In genomic region chr3:135887856-135888155, GRCm38 (mm10) we compare ENCODE assay signal across 16 mouse cellular contexts.
DNase-seq lines count a peak whose midpoint lies in the region; ATAC-seq lines count a peak whose summit lies in the region.
"Had no signal": no experiment of that assay in that cellular context is flagged by ENCODE, and none has a peak within 500 bp of the region (broad histone marks: within the 10 kb centered on the region; RNA-seq: fewer than 3 reads in every experiment).

No protein-coding gene starts in this region.

- H3K27me3 ChIP-seq in embryonic facial prominence, embryonic 11.5 days (ENCODE audit: control insufficient read depth, insufficient read depth, low read length): no peaks in the 10 kb centered on the region
- H3K27me3 ChIP-seq in embryonic facial prominence, embryonic 10.5 days (replicated peaks; ENCODE audit: low read depth, poor library complexity, severe bottlenecking): no peaks in the 10 kb centered on the region
- H3K27me3 ChIP-seq in forebrain, embryonic 12.5 days: no peaks in the 10 kb centered on the region
- no peaks in the 10 kb centered on the region for H3K27me3 ChIP-seq in hindbrain, embryonic 16.5 days (replicated peaks; ENCODE audit: control insufficient read depth, insufficient read depth, low read length)
- H3K27me3 ChIP-seq in midbrain, embryonic 16.5 days (ENCODE audit: control insufficient read depth, insufficient read depth, low read depth, low read length): no peaks in the 10 kb centered on the region
- H3K27me3 ChIP-seq: heart, embryonic 13.5 days; limb, embryonic 12.5 days; megakaryocyte, embryonic 14.5 days had no signal

- peak; percentile 7 for DNase-seq in embryonic facial prominence, embryonic 11.5 days (ENCODE audit: low spot score)
- no peak for DNase-seq in embryonic facial prominence, embryonic 10.5 days (ENCODE audit: low spot score)
- DNase-seq in lung, postnatal 4 days: no peak
- no peak for DNase-seq in testis, postnatal 10 days (ENCODE audit: low spot score)
- no peak for DNase-seq in frontal cortex, postnatal 10 days (ENCODE audit: low spot score in 2 of 2)
- DNase-seq: cerebellum, adult 8-10 months; gastrocnemius, postnatal 10 days; kidney, adult 18-20 months; liver, postnatal 0 days; spleen, adult 18-20 months had no signal

- H3K4me1 ChIP-seq in embryonic facial prominence, embryonic 11.5 days (ENCODE audit: control insufficient read depth, insufficient read depth, low read length): no peaks in the 10 kb centered on the region
- 0 out of 2 replicates have a peak, but pooled peaks cover 7% of the 10 kb centered on the region for H3K4me1 ChIP-seq in embryonic facial prominence, embryonic 10.5 days
- H3K4me1 ChIP-seq in forebrain, embryonic 12.5 days: peaks cover 8% of the 10 kb centered on the region; the same call in 1 of the 2 replicates
- H3K4me1 ChIP-seq in hindbrain, embryonic 16.5 days (ENCODE audit: control insufficient read depth, insufficient read depth, low read depth, low read length): peaks cover 4% of the 10 kb centered on the region
- peaks cover 8% of the 10 kb centered on the region for H3K4me1 ChIP-seq in midbrain, embryonic 16.5 days (ENCODE audit: control insufficient read depth, insufficient read depth, low read length)
- H3K4me1 ChIP-seq: heart, embryonic 13.5 days had no signal

- H3K9ac ChIP-seq in embryonic facial prominence, embryonic 11.5 days (replicated peaks; ENCODE audit: low read length): no peak overlapping the region
- no peak overlapping the region for H3K9ac ChIP-seq in forebrain, embryonic 12.5 days
- no peak overlapping the region for H3K9ac ChIP-seq in hindbrain, embryonic 16.5 days (ENCODE audit: low read depth, low read length)
- H3K9ac ChIP-seq in midbrain, embryonic 16.5 days (ENCODE audit: low read depth, low read length): no peak overlapping the region
- H3K9ac ChIP-seq: heart, embryonic 13.5 days; limb, embryonic 12.5 days; liver, postnatal 0 days had no signal

- H3K36me3 ChIP-seq in embryonic facial prominence, embryonic 11.5 days (replicated peaks; ENCODE audit: control insufficient read depth, insufficient read depth, low read depth, low read length): no peaks in the 10 kb centered on the region
- H3K36me3 ChIP-seq in embryonic facial prominence, embryonic 10.5 days (replicated peaks): no peaks in the 10 kb centered on the region
- H3K36me3 ChIP-seq in forebrain, embryonic 12.5 days (replicated peaks): no peaks in the 10 kb centered on the region
- H3K36me3 ChIP-seq in hindbrain, embryonic 16.5 days (ENCODE audit: control insufficient read depth, insufficient read depth, low read length): no peaks in the 10 kb centered on the region
- no peaks in the 10 kb centered on the region for H3K36me3 ChIP-seq in midbrain, embryonic 16.5 days (ENCODE audit: control insufficient read depth, insufficient read depth, low read length)
- H3K36me3 ChIP-seq: heart, embryonic 13.5 days; limb, embryonic 12.5 days had no signal

- H3K4me3 ChIP-seq in embryonic facial prominence, embryonic 11.5 days (ENCODE audit: low read depth, low read length): no peak overlapping the region
- H3K4me3 ChIP-seq in embryonic facial prominence, embryonic 10.5 days: no peak overlapping the region
- H3K4me3 ChIP-seq in forebrain, embryonic 12.5 days (replicated peaks): no peak overlapping the region
- H3K4me3 ChIP-seq in hindbrain, embryonic 16.5 days (ENCODE audit: low read length): no peak overlapping the region
- H3K4me3 ChIP-seq in midbrain, embryonic 16.5 days (ENCODE audit: low read depth, low read length): no peak overlapping the region
- H3K4me3 ChIP-seq: heart, embryonic 13.5 days; limb, embryonic 12.5 days; megakaryocyte, embryonic 14.5 days had no signal

- WGBS in embryonic facial prominence, embryonic 11.5 days: 52% methylated on average over 5 of the region's 5 CpGs
- 61% methylated on average over 5 of the region's 5 CpGs for WGBS in embryonic facial prominence, embryonic 10.5 days
- WGBS in forebrain, embryonic 12.5 days: 19% methylated on average over 5 of the region's 5 CpGs
- WGBS in hindbrain, embryonic 16.5 days: 31% methylated on average over 5 of the region's 5 CpGs
- WGBS in midbrain, embryonic 16.5 days: 20% methylated on average over 5 of the region's 5 CpGs

- no peaks in the 10 kb centered on the region for H3K9me3 ChIP-seq in embryonic facial prominence, embryonic 11.5 days (replicated peaks; ENCODE audit: control insufficient read depth, low read length)
- no peaks in the 10 kb centered on the region for H3K9me3 ChIP-seq in embryonic facial prominence, embryonic 10.5 days
- no peaks in the 10 kb centered on the region for H3K9me3 ChIP-seq in forebrain, embryonic 12.5 days
- no peaks in the 10 kb centered on the region for H3K9me3 ChIP-seq in hindbrain, embryonic 16.5 days (ENCODE audit: control insufficient read depth, low read length)
- H3K9me3 ChIP-seq in midbrain, embryonic 16.5 days (replicated peaks; ENCODE audit: control insufficient read depth, low read length, poor library complexity, severe bottlenecking): no peaks in the 10 kb centered on the region
- H3K9me3 ChIP-seq: heart, embryonic 13.5 days; limb, embryonic 12.5 days; megakaryocyte, embryonic 14.5 days had no signal

- peak; percentile 80 for ATAC-seq in embryonic facial prominence, embryonic 11.5 days (replicated peaks; ENCODE audit: insufficient number of reproducible peaks, low FRiP score, low TSS enrichment, low read depth)
- peak; percentile 94 for ATAC-seq in forebrain, embryonic 12.5 days (ENCODE audit: low FRiP score)
- ATAC-seq in hindbrain, embryonic 16.5 days: peak; percentile 65; the same call in 1 of the 2 replicates
- peak; percentile 83 for ATAC-seq in midbrain, embryonic 16.5 days
- ATAC-seq: liver, postnatal 0 days had no signal

- H3K27ac ChIP-seq in embryonic facial prominence, embryonic 11.5 days (replicated peaks; ENCODE audit: low read depth, low read length): no peak overlapping the region
- H3K27ac ChIP-seq in embryonic facial prominence, embryonic 10.5 days (replicated peaks): no peak overlapping the region
- peak overlapping the region; percentile 61; the same call in 1 of the 2 replicates for H3K27ac ChIP-seq in forebrain, embryonic 12.5 days
- no peak overlapping the region for H3K27ac ChIP-seq in hindbrain, embryonic 16.5 days (ENCODE audit: low read depth, low read length)
- no peak overlapping the region for H3K27ac ChIP-seq in midbrain, embryonic 16.5 days (ENCODE audit: low read length)
- H3K27ac ChIP-seq: heart, embryonic 13.5 days; limb, embryonic 12.5 days had no signal

- no peak overlapping the region for H3K4me2 ChIP-seq in embryonic facial prominence, embryonic 11.5 days (ENCODE audit: low read depth, low read length)
- peak overlapping the region; percentile 17; the same call in 1 of the 2 replicates for H3K4me2 ChIP-seq in forebrain, embryonic 12.5 days
- H3K4me2 ChIP-seq in hindbrain, embryonic 16.5 days (ENCODE audit: low read length): no peak overlapping the region
- H3K4me2 ChIP-seq in midbrain, embryonic 16.5 days (ENCODE audit: low read length): no peak overlapping the region; the same call in 1 of the 2 replicates
- H3K4me2 ChIP-seq: heart, embryonic 13.5 days; limb, embryonic 12.5 days had no signal
